Mouse (Mus musculus) midbrain, embryonic 16.5 days (tissue): ENCODE results near the gene Dydc2. TPM values are rescaled to one million over a fixed set of nuclear protein-coding genes. Genes with fewer than 3 reads are reported as not detected.

Experiments used
- ATAC-seq: fragments of 200-750 bp; cut with Nextera tagmentation; 2 replicates; pipeline ENCODE4 v1.8.0; 2017; ENCODE audit warnings: moderate TSS enrichment
- H3K27ac ChIP-seq: fragments of 300-500 bp; sonication (generic); 2 replicates; pipeline ENCODE4 v1.5.1; 2014; ENCODE audit warnings: mild to moderate bottlenecking, low read length, mixed read lengths
- H3K27me3 ChIP-seq: fragments of 300-500 bp; sonication (generic); 2 replicates; pipeline ENCODE4 v1.6.1; 2014; ENCODE audit warnings: low read depth, low read length, mixed read lengths; ENCODE audit not compliant: control insufficient read depth, insufficient read depth
- H3K36me3 ChIP-seq: fragments of 300-500 bp; sonication (generic); 2 replicates; pipeline ENCODE4 v1.6.1; 2014; ENCODE audit warnings: mild to moderate bottlenecking, low read length, moderate library complexity, mixed read lengths; ENCODE audit not compliant: control insufficient read depth, insufficient read depth
- H3K4me1 ChIP-seq: fragments of 300-500 bp; sonication (generic); 2 replicates; pipeline ENCODE4 v1.6.1; 2014; ENCODE audit warnings: mild to moderate bottlenecking, low read length, mixed read lengths; ENCODE audit not compliant: control insufficient read depth, insufficient read depth
- H3K4me2 ChIP-seq: fragments of 300-500 bp; sonication (generic); 2 replicates; pipeline ENCODE4 v1.6.1; 2014; ENCODE audit warnings: mild to moderate bottlenecking, low read length, mixed read lengths
- H3K4me3 ChIP-seq: fragments of 300-500 bp; sonication (generic); 2 replicates; pipeline ENCODE4 v1.5.1; 2014; ENCODE audit warnings: low read depth, mild to moderate bottlenecking, low read length, moderate library complexity, mixed read lengths
- H3K9ac ChIP-seq: fragments of 300-500 bp; sonication (generic); 2 replicates; pipeline ENCODE4 v1.6.1; 2014; ENCODE audit warnings: low read depth, low read length, mixed read lengths
- H3K9me3 ChIP-seq: fragments of 300-500 bp; sonication (generic); replicated peaks from 2 replicates; pipeline ENCODE4 v1.6.1; 2014; ENCODE audit warnings: mild to moderate bottlenecking, low read length, mixed read lengths; ENCODE audit not compliant: control insufficient read depth, poor library complexity, severe bottlenecking
- WGBS: fragments of 180-500 bp; shearing (Covaris S2); extraction: QIAGEN DNeasy Blood & Tissue Kit; methylation state at CpG from one replicate; pipeline ENCODE4 v1.1.7; 2014; 5-methylcytosine and 5-hydroxymethylcytosine counted together
- polyA plus RNA-seq: library from polyadenylated mRNA; unstranded; fragments of >200 nt; fragmentation: Nextera tagmentation; extraction: Ambion mirVana; gene quantifications from 2 replicates; pipeline ENCODE4 v1.2.1, GENCODE M21; 2015

Dydc2 gene
- polyA plus RNA-seq, 1 experiment from 2014 or later, result 1.2 TPM

- H3K4me2 ChIP-seq, result no peak overlapping the region
- H3K36me3 ChIP-seq, result peaks cover 32% of the 10 kb centered on the region
- no peaks in the 10 kb centered on the region for H3K9me3 ChIP-seq
- H3K9ac ChIP-seq, result no peak overlapping the region
- no peak for ATAC-seq
- no peak overlapping the region for H3K27ac ChIP-seq
- no peaks in the 10 kb centered on the region for H3K27me3 ChIP-seq
- no peak overlapping the region for H3K4me3 ChIP-seq
- 89% methylated on average over 7 of the region's 7 CpGs for whole genome bisulfite sequencing
- H3K4me1 ChIP-seq, result peaks cover 8% of the 10 kb centered on the region; the same call in 1 of the 2 replicates
Measured at GRCm38 (mm10) chr14:40999904-41000645, 68.9 kb downstream of the Dydc2 start.

Other genes with a start within 250 kb of the Dydc2 start
- 0.99 and 1.6 TPM in 2 replicates for gene Sh2d4b, start 175.9 kb downstream of the Dydc2 start, polyA plus RNA-seq
- 61.7 and 66.1 TPM in 2 replicates for gene Tspan14, start 102.4 kb downstream of the Dydc2 start, polyA plus RNA-seq
- 105 and 111 TPM in 2 replicates for gene Fam213a, start 55.4 kb downstream of the Dydc2 start, polyA plus RNA-seq
- not detected in 2 replicates for gene Dydc1, start 3.7 kb upstream of the Dydc2 start, polyA plus RNA-seq
- not detected in 2 replicates for gene Mat1a, start 35.8 kb upstream of the Dydc2 start, polyA plus RNA-seq
- not detected in 2 replicates for gene Sftpa1, start 62.6 kb upstream of the Dydc2 start, polyA plus RNA-seq
- not detected in 2 replicates for gene Mbl1, start 82.2 kb upstream of the Dydc2 start, polyA plus RNA-seq
- gene Sftpd, start 115.9 kb upstream of the Dydc2 start, polyA plus RNA-seq, result not detected in 2 replicates
- gene Gm2832, start 209.6 kb upstream of the Dydc2 start, polyA plus RNA-seq, result 0.24 and 0.40 TPM in 2 replicates